Mouse (Mus musculus): ENCODE measurements around the gene Rab20.
"Not testable (repeated sequence)": the region's sequence is repeated elsewhere in the genome, so short reads cannot be mapped to it uniquely, and the experiment has no call there.

Gene Rab20

DNA sequence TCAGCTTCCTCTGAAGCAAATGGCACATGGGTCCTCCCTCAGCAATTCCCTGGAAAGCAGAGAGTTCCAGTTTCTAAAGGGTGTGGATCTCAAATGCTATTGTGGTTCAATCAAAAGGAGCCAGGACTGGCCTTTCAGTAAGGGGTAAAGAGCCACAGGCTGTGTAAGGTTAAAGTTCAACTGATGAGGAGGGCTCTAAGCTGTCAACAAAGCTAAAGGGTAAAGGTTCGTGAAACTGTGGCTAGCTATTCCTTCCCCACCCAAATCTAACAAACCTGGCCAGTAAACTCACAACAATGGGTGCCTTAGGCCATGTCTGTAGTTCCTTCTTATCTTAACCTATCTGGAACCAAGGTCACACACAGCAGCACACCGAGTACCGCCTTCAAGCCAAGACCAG lies 3.4 kb upstream of the Rab20 start:
- no peak for DNase-seq (ENCODE audit: extremely low spot score, low read depth, low spot score)

DNA sequence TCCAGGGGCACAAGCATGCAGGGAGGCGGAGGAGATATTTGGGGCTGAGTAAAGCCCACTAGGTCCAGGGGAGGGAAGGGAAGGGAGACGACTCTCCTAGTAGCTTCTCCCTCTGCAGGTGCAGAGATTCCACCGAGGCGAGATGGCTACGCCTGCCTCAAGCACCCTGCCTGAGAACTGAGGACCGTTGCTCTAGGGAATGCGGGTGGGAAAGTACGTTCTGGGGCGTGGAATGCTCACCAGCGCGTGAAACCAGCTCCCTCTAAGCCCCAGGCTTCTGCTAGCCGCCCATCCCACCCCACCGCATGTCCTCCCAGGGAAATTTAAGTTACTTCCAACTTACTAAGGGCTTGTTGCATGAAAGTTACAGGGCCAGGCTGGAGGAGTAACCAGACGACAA lies 1.1 kb upstream of the Rab20 start:
- no peak for DNase-seq (ENCODE audit: extremely low spot score, low read depth, low spot score)

DNA sequence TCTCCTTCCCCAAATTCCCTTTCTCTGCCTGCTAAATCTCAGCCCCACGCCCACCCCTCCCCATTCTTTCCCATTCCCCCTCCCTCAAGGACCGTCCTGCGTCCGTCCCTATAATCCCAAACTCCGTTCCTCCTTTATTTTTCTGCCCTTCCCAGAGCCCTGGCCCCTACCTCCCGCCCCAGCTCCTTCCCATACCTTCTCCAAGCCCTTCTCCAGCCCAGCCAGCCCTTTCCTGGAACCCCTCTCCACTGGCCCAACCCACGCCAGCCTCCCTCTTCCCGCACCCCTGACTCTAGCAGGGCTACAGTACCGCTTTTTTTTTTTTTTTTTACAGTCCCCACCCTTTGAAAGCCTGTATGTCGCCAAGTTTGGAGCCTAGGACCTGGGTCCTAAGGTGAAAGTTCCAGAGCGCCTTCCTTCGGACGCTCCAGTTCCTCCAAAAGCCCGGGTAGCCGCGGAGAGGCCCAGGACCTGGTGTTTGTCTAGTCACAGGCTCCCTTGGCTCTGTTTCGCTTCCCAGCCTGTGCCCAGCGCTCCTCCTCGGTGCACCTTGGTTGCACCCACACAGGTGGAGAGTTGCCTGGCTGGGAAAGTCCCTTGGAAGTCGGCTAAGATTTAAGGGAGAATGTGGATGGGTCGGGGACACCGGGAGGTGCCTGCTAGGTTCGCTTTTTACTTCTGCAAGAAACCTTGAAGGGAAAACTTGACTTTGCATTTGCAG lies 457 bp upstream of the Rab20 start:
- no peak for DNase-seq (ENCODE audit: extremely low spot score, low read depth, low spot score)

DNA sequence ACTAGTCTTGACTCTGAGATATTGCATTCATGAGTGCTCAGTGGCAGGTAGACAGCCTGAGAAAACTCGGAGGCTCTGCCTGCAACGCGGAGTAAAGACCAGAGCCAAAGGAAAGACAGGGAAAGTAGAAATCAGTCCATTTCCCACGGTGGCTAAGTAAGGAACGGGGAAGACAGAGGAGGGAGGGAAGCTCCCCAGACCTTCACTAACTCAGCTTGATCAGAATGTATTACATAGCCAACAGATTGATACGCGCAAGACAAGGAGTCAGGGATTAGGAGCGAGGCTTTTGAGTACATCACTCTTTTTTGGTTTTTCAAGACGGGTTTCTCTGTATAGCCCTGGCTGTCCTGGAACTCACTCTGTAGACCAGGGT lies 1.3 kb downstream of the Rab20 start:
- DNase-seq (ENCODE audit: extremely low spot score, low read depth, low spot score), result no peak

DNA sequence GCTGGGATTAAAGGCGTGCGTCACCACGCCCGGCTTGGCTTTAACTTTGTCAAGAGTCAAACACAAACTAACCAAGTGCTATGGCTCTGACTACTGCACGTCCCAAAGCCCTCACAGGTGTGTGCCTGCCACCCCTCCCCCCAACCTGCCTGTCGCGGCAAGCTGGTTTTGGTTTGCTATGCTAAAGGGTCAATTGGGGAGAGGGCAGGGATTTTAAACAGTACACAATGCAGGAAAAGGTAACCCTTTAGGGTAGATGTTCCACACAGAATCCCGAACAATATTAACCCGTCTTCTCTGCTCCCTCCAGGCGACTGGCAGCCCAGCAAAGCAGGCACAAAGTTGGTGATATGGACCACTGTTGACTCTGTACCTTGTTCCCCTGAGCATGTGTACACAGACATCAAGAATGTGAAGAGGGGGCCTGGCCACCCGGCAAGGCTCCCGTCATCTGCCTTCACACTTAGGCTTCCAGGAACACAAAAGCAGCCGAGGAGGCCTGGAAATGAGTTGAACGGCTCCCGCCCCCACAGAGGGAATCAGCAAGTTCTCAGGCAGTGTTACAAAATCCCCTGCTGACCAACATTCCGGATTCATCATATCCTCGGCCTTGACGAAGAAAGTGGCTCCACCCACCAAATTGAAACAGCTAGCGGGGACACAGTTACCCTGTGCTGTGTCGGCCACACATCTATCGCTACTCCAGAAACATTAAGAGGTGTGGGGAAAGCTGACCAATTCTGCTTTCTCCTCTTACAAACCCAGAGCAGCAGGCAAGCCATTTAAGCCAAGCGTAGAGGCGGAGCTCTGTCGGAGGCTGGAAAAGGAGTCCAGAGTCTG lies 2.0 kb downstream of the Rab20 start:
- peak; percentile 28 for DNase-seq (ENCODE audit: extremely low spot score, low read depth, low spot score)

DNA sequence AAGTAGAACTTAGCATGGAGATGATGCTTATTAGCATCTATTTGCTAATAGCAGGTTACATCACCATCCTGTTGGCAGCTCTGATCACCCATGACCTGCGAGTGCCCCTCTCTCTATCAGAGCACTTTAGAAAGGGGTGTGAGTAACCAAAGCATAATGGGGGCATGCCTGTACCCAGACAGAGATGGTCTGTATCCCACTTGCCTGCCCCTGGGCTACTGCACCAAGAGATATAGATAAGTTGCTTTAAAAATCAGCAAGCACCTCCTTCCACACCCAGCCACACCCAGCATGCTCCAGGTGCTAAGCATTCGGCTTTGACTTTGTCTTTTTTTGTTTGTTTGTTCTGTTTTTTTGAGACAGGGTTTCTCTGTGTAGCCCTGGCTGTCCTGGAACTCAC lies 2.6 kb downstream of the Rab20 start:
- no peak for DNase-seq (ENCODE audit: extremely low spot score, low read depth, low spot score)

DNA sequence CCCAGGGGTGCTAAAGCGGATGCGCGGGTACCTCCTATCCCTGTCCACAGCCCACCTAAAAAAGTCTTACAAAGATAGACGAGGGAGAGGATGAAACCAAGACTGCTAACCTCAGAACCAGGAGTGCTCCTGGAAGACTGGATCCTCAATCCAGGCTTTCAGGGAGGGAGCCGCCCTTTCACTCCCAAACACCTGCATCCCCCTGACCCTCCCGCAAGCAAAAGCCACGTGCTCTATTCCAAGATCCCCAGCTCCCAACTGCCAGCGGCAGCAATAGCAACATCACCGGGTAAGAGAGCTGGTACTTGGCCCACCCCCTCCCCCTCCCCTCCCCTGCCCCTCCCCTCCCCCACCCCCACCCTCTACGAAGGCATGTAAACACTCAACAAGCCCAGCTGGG lies 3.1 kb downstream of the Rab20 start:
- DNase-seq (ENCODE audit: extremely low spot score, low read depth, low spot score), result no peak

DNA sequence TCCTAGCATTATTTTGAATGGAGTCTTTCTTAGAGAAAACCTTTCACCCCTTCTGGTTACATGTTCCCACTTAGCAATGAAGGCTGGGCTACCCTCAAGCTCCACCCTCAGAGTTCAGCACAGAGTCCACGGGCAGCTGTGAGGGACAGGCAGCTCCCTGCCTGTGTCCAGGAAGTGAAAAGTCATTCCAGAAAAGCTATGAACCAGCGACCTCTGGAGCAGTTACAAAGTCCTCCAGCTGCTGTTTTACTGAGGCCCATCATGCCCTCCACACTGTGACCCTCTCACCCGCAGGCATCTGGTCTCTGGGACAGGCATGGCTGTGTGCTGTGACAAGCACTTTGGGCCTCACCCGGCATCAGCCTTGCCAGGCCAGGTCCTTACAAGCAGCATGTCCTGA lies 5.4 kb downstream of the Rab20 start:
- DNase-seq (ENCODE audit: extremely low spot score, low read depth, low spot score), result no peak

DNA sequence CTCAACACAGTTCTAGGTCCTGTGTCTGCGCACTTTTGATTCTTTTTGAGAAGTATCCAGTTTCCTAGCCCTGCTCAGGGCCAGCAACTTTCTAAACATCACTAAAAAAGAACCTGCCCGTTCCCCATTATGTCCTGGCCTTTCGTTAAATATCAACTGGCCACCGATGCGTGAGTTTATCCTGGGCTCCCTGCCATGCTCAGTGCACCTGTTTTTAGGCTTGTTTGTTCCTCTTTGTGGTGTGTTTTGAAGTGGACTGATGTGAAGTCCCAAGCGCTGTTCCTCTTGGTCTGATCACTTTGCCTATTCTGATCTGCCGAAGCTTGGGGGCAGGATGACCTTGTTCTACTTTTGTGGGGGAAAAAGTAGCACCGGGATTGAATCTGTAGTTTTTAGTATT lies 7.2 kb downstream of the Rab20 start:
- no peak for DNase-seq (ENCODE audit: extremely low spot score, low read depth, low spot score)

DNA sequence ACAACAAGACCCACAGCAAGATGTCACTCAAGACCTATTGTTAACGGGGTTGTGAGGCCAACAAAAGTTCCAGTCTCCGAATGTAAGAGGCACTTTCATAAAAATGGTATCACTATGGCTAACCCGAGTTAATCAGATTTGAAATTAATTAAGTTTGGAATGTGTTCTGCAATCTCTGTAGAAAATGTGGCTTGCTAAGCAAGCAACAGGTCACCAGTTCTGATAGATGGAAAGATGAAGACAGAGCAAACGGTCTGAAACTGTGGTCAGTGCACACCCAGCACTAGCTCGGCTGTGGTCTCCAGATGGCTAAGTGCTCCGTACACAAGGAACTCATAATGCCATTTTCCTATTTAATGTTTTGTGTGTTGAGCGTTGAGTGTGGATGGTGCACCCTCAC lies 7.8 kb downstream of the Rab20 start:
- no peak for DNase-seq (ENCODE audit: extremely low spot score, low read depth, low spot score)

DNA sequence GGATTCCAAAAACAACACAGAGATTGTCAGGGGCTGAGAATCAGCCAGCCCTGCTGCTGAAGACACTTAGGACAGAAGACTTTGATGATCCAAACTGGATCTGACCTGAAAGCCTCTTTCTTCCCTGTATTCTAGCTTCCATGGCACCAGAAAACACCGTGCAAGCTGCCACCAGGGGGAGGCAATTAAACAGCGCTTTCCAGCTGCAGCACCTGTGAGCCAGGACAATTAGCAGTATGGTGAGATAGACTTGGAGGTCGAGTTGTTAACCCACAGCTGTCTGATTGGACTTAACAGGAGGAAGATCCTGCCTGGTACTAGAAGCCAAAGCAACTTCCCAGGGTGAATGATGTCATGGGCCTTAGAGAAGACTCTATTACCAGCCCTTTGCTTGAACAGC lies 9.4 kb downstream of the Rab20 start:
- no peak for DNase-seq (ENCODE audit: extremely low spot score, low read depth, low spot score)

DNA sequence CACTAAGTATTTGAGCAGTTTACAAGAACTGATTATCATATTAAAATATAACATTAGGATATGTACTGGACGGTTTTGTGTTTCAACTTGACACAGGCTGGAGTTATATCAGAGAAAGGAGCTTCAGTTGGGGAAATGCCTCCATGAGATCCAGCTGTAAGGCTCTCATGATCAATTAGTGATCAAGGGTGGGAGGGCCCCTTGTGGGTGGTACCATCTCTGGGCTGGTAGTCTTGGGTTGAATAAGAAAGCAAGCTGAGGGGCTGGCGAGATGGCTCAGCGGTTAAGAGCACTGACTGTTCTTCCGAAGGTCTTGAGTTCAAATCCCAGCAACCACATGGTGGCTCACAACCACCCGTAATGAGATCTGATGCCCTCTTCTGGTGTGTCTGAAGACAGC lies 12.0 kb downstream of the Rab20 start:
- DNase-seq (ENCODE audit: extremely low spot score, low read depth, low spot score), result not testable (repeated sequence)

DNA sequence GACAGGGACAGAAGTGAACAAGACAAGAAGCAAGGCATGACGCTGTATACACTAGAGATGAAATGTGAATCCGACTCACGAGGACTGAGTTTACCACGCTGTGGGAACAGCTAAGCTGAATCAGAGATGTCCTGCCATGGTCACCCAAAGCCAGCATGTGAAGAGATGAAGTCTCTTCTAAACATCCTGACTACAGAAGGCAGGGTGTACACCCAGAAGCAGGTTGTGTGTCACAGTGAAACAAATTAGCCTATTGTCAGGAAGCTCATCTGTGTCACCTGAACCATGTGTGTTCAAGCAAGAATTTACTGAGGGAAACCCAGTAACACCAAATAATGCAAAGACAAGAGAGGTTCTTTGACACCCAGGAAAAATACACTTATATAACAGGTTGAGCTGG lies 12.9 kb downstream of the Rab20 start:
- DNase-seq (ENCODE audit: extremely low spot score, low read depth, low spot score), result no peak

DNA sequence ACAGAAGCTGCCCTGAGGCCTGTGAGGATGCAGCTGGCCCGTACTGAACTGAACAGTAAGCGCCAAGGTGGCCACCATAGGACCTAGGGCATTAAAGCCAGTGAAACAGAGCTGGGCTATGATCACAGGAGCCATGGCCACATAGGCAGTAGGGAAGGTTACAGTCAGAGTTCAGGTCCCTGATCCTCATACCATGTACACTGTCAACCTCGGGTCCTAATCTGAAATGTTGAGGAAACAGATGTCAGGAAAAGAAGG lies 13.9 kb downstream of the Rab20 start:
- DNase-seq (ENCODE audit: extremely low spot score, low read depth, low spot score), result no peak

DNA sequence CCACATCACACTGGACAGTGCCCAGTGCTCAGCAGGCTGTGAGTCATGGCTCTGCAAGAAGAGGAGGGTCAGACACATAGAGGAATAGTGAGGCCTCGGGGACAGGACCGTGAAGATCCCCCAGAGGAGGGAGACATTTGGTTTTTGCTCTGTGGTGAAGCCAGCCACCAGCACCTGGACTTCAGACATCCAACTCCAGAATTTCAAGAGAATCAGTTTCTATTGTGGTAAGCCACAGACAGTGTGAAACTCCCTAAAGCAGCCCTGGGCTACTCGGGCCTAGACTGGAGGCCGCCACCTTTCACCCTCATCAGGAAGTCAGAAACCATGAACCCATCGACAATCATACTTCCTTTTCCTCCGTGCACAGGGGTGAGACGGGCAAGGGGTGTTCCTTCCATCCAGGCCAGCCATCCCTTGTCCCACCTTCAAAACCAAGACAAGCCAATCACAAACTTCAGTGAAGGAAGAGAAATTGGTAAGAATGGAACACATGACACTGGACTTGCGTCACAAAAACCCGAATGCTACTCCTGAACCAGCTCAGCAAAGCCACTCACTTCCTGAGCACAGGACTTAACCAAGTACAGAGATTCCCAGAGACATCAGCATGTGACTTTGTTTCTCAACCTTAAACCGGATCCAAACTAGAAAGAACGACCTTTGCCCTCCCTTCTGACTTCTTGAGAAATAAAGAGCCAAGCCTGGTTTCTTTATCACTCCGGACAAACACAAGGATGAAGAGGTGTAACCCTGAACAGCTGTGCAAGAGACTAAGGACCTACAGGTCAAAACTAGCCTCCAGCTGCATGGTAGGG lies 14.4 kb downstream of the Rab20 start:
- DNase-seq (ENCODE audit: extremely low spot score, low read depth, low spot score), result no peak

DNA sequence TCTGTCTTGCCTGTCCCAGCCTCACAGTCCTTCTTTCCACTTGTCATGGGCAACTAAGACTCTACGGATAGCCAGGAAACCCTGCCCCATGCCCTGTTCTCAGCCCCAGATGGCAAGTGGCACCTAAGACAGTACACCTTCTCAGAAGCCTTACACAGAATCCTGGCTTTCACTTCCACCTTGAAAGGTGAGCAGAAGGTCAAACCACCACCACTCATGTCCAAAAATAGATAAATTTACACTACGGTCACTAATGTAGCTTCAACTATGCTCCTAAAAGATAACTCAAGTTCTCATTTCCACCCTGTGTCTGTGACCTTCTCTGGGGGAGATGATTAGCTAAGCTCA lies 15.0 kb downstream of the Rab20 start:
- no peak for DNase-seq (ENCODE audit: extremely low spot score, low read depth, low spot score)

DNA sequence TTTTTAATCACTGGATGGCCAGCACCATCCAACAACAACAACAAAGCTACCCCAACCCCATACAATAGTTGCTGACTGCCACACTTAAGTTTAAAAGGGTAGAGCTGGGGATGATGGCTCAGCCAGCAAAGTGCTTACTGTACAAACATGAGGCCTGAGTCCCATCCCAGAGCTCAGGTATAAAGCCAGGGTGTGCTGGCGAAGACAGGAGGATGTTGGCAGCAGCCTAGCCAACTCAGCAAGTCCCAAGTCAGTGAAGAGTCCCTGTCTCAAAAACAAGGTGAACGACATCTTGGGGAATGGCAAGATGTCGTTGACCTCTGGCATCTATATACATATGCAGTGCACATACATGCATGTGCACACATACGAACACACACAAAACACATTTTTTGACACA lies 15.9 kb downstream of the Rab20 start:
- DNase-seq (ENCODE audit: extremely low spot score, low read depth, low spot score), result no peak

DNA sequence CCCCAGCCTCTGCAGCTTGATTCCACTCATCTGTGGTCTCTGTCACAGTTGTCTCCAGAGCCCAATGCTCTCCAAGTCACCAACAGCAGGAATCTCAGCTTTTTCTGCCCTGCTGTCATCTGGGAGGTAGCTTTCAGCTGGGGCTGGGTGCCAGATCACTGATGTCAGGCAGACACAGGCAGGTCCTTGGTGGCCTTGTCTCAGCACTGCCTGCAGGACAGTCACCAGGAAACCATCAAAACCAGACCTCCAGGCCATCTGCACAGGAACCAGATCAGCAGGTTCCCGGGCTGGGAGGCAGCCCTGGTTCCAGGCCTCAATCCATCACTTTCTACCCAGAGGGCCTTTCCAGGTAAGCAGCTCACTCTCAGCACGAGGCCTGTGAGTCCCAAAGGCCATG lies 16.7 kb downstream of the Rab20 start:
- no peak for DNase-seq (ENCODE audit: extremely low spot score, low read depth, low spot score)

DNA sequence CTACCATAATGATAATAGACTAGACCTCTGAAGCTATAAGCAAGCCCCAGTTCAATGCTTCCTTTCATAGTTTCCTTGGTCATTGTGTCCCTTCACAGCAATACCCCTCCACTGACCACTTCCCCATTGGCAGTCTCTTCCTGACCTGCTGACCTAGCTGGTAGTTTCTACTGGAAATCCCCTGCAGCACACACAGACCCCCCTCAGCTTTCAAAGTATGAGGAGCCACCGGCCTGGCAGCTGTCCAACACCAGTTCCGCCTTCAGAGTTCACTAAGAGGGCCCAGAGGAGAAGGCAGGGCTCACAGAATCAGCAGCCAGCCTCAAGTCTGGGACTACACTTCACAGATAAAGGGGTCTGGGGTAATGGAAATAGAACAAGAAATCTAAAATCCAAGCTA lies 17.6 kb downstream of the Rab20 start:
- DNase-seq (ENCODE audit: extremely low spot score, low read depth, low spot score), result no peak

DNA sequence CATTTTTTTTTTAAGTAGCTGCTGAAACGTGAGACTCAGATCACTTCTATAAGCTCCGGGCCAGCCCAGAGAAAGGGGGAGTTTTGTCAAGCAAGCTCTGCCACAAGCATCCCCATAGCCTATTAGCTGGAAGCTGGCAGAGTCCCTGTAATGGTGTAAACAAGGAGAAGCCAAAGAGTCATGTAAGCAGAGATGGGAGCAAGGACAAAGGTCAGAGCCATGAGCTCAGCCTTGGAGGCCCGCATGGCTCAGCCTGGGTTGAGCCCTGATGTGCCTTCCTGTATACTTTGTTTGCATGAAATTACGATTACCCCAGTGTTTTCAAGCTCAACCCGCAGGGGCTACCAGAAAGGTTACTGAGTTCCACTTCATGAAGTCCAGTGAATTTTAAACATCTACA lies 19.5 kb downstream of the Rab20 start:
- DNase-seq (ENCODE audit: extremely low spot score, low read depth, low spot score), result no peak

DNA sequence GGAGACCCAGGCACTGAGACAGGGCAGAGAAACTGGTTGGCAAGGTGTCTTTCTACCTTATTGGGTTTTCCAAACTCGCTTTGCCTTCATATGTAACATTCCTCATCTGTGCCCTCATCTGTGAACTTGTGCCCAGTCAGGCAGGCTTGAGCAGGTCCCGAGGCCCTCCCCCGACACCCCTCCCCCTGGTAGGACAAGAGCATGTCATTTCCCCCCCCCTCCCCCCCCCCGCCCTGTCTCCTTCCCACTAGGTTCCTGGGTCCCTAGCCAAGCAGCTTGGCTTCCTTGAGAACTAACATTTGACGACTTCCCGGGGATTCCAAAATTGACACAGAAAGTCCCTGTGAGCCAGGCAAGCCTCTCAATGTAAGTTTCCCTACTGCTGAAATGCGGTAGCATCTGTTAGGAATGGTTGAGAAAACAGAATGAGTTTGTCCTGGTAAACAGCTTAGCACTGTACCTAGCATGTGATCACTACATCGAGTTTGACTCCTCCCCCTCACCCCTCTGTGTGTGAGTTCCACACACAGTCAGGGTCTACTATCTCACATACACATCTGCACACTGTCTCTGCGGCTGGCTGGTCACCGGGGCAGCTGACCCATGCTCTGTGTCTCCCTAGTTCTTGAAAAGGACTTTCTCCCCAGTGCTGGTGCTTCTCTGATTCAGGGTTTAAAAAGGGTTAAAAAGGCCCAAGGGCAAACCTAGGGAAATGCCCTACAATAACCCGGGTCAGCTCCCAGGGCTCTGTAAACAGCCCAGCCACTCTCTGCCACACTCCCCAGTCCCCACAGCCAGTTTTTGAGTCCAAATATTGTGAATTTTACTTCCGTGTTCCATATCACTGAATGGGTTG lies 20.3 kb downstream of the Rab20 start:
- DNase-seq (ENCODE audit: extremely low spot score, low read depth, low spot score), result no peak
